Mouse (Mus musculus): Measurements from ENCODE around the gene Senp2. TPM values are rescaled to one million over a fixed set of nuclear protein-coding genes. Genes with fewer than 3 reads are reported as not detected.
"Not testable (repeated sequence)": the region's sequence is repeated elsewhere in the genome, so short reads cannot be mapped to it uniquely, and the experiment has no call there.

Senp2 gene
- 10 to 100 TPM; 21.2 to 22.6 TPM for total RNA-seq (2021)
- long read RNA-seq, experiment 1, full-length matches to known transcripts = 20 of 29 reads
- long read RNA-seq, experiment 1, partial matches to known transcripts = 1 of 29 reads
- long read RNA-seq, experiment 1, other reads (novel, unspliced or antisense) = 8 of 29 reads
- long read RNA-seq, experiment 2, full-length matches to known transcripts = 12 of 19 reads
- long read RNA-seq, experiment 2, partial matches to known transcripts = 2 of 19 reads
- long read RNA-seq, experiment 2, other reads (novel, unspliced or antisense) = 5 of 19 reads

- DNase-seq = peak; percentile 100
Measured at GRCm38 (mm10) chr16:22009099-22009584, at the start of gene Senp2. TSS of gene Senp2 (plus strand) at chr16:22009484.

GRCm38 (mm10) chr16:21965576-21965975 is 43.7 kb upstream of the Senp2 start:
- DNase-seq = no peak

- no peak for DNase-seq
Measured at GRCm38 (mm10) chr16:21969874-21970273, 39.4 kb upstream of the Senp2 start.

- no peak for DNase-seq
Measured at GRCm38 (mm10) chr16:21970536-21970935, 38.7 kb upstream of the Senp2 start.

GRCm38 (mm10) chr16:21971446-21971845 is 37.8 kb upstream of the Senp2 start:
- no peak for DNase-seq

- DNase-seq = peak; percentile 16
Measured at GRCm38 (mm10) chr16:21976203-21976602, 33.1 kb upstream of the Senp2 start.

GRCm38 (mm10) chr16:21977347-21977746 is 31.9 kb upstream of the Senp2 start:
- DNase-seq = no peak

- DNase-seq = no peak
Measured at GRCm38 (mm10) chr16:21983146-21983545, 26.1 kb upstream of the Senp2 start.

GRCm38 (mm10) chr16:21983581-21983980 is 25.7 kb upstream of the Senp2 start:
- no peak for DNase-seq

- no peak for DNase-seq
Measured at GRCm38 (mm10) chr16:21984091-21984490, 25.2 kb upstream of the Senp2 start.

- DNase-seq = no peak
Measured at GRCm38 (mm10) chr16:21986191-21986590, 23.1 kb upstream of the Senp2 start.

- no peak for DNase-seq
Measured at GRCm38 (mm10) chr16:21987956-21988355, 21.3 kb upstream of the Senp2 start.

GRCm38 (mm10) chr16:21990893-21991292 is 18.4 kb upstream of the Senp2 start:
- not testable (repeated sequence) for DNase-seq

GRCm38 (mm10) chr16:21991774-21992173 is 17.5 kb upstream of the Senp2 start:
- no peak for DNase-seq

- no peak for DNase-seq
Measured at GRCm38 (mm10) chr16:21995304-21995703, 14.0 kb upstream of the Senp2 start, which contains the start of gene Liph. TSS of gene Liph (minus strand) at chr16:21995663.

GRCm38 (mm10) chr16:21996402-21996801 is 12.9 kb upstream of the Senp2 start:
- no peak for DNase-seq

- DNase-seq = no peak
Measured at GRCm38 (mm10) chr16:21996881-21997641, 12.2 kb upstream of the Senp2 start.

- DNase-seq = no peak
Measured at GRCm38 (mm10) chr16:21998061-21998460, 11.2 kb upstream of the Senp2 start.

- DNase-seq = no peak
Measured at GRCm38 (mm10) chr16:21999941-22000690, 9.2 kb upstream of the Senp2 start.

- DNase-seq = no peak
Measured at GRCm38 (mm10) chr16:22001172-22001571, 8.1 kb upstream of the Senp2 start.

- DNase-seq = no peak
Measured at GRCm38 (mm10) chr16:22001606-22002005, 7.7 kb upstream of the Senp2 start.

- peak; percentile 50 for DNase-seq
Measured at GRCm38 (mm10) chr16:22009596-22009995, 312 bp downstream of the Senp2 start.

GRCm38 (mm10) chr16:22015569-22015968 is 6.3 kb downstream of the Senp2 start:
- DNase-seq = no peak
